Mouse (Mus musculus) hindbrain, embryonic 12.5 days (tissue): Measurements from ENCODE around the gene Gm4491. TPM values are rescaled to one million over a fixed set of nuclear protein-coding genes. Genes with fewer than 3 reads are reported as not detected.
"Not testable (repeated sequence)": the region's sequence is repeated elsewhere in the genome, so short reads cannot be mapped to it uniquely, and the experiment has no call there.

Experiments used
- ATAC-seq: fragments of 200-750 bp; cut with Nextera tagmentation; 2 replicates; pipeline ENCODE4 v1.8.0; 2017; ENCODE audit warnings: moderate TSS enrichment; ENCODE audit not compliant: low FRiP score
- H3K27ac ChIP-seq: fragments of 300-500 bp; sonication (generic); 2 replicates; pipeline ENCODE4 v1.5.1; 2016; ENCODE audit warnings: mild to moderate bottlenecking
- H3K27me3 ChIP-seq: fragments of 300-500 bp; sonication (generic); 2 replicates; pipeline ENCODE4 v1.6.1; 2016; ENCODE audit warnings: mild to moderate bottlenecking
- H3K36me3 ChIP-seq: fragments of 300-500 bp; sonication (generic); 2 replicates; pipeline ENCODE4 v1.6.1; 2016; ENCODE audit warnings: mild to moderate bottlenecking
- H3K4me1 ChIP-seq: fragments of 300-500 bp; sonication (generic); 2 replicates; pipeline ENCODE4 v1.6.1; 2016
- H3K4me2 ChIP-seq: fragments of 300-500 bp; sonication (generic); replicated peaks from 2 replicates; pipeline ENCODE4 v1.6.1; 2016; ENCODE audit warnings: mild to moderate bottlenecking
- H3K4me3 ChIP-seq: fragments of 300-500 bp; sonication (generic); 2 replicates; pipeline ENCODE4 v1.5.1; 2016; ENCODE audit warnings: mild to moderate bottlenecking
- H3K9ac ChIP-seq: fragments of 300-500 bp; sonication (generic); 2 replicates; pipeline ENCODE4 v1.6.1; 2016; ENCODE audit warnings: mild to moderate bottlenecking, moderate library complexity
- H3K9me3 ChIP-seq: fragments of 300-500 bp; sonication (generic); replicated peaks from 2 replicates; pipeline ENCODE4 v1.6.1; 2016; ENCODE audit warnings: mild to moderate bottlenecking
- WGBS: fragments of 180-500 bp; shearing (Covaris S2); methylation state at CpG from one replicate; pipeline ENCODE4 v1.1.7; 2016; 5-methylcytosine and 5-hydroxymethylcytosine counted together
- polyA plus RNA-seq: library from polyadenylated mRNA; unstranded; fragments of >200 nt; fragmentation: Nextera tagmentation; extraction: Ambion mirVana; gene quantifications from 2 replicates; pipeline ENCODE4 v1.2.1, GENCODE M21; 2016

Gm4491 gene
- polyA plus RNA-seq, 1 experiment from 2014 or later, result not detected

- not testable (repeated sequence) for H3K4me1 ChIP-seq, H3K27ac ChIP-seq, H3K4me3 ChIP-seq, H3K9me3 ChIP-seq, H3K4me2 ChIP-seq, H3K27me3 ChIP-seq, ATAC-seq, H3K9ac ChIP-seq, H3K36me3 ChIP-seq
- 0% methylated on average over 2 of the region's 2 CpGs for WGBS
Observed at GRCm38 (mm10) chr14:57069906-57070305, 45.8 kb downstream of the Gm4491 start.

- no peak overlapping the region for H3K27ac ChIP-seq
- no peak overlapping the region for H3K4me2 ChIP-seq
- no peaks in the 10 kb centered on the region for H3K27me3 ChIP-seq
- no peak overlapping the region for H3K4me3 ChIP-seq
- no peak for ATAC-seq
- H3K36me3 ChIP-seq, result no peaks in the 10 kb centered on the region
- no peak overlapping the region for H3K9ac ChIP-seq
- no peaks in the 10 kb centered on the region for H3K4me1 ChIP-seq
- no peaks in the 10 kb centered on the region for H3K9me3 ChIP-seq
Observed at GRCm38 (mm10) chr14:57066053-57066452, 49.6 kb downstream of the Gm4491 start.

Other genes starting within 250 kb of the Gm4491 start
- 89.1 and 89.5 TPM in 2 replicates for gene Zmym2, start 229.2 kb downstream of the Gm4491 start, polyA plus RNA-seq
- gene Gja3, start 57.8 kb downstream of the Gm4491 start, polyA plus RNA-seq, result 0.19 and 0.81 TPM in 2 replicates
- 31.7 and 32.0 TPM in 2 replicates for gene Gjb2, start 11.2 kb downstream of the Gm4491 start, polyA plus RNA-seq
- 12.0 and 13.7 TPM in 2 replicates for gene Gjb6, start 17.7 kb upstream of the Gm4491 start, polyA plus RNA-seq